Mouse (Mus musculus) CH12.LX (cell line): Measurements from ENCODE around the gene Spsb4. TPM values are rescaled to one million over a fixed set of nuclear protein-coding genes. Genes with fewer than 3 reads are reported as not detected.

ENCODE experiments used
- DNase-seq: peaks from one replicate; pipeline ENCODE4 v3.0.0-alpha.2; 2013; ENCODE audit errors: extremely low read depth
- H3K27ac ChIP-seq: 2 replicates; pipeline ENCODE4 v1.5.1; 2012; ENCODE audit warnings: low read depth, mild to moderate bottlenecking, control low read depth, moderate library complexity; ENCODE audit not compliant: insufficient read depth
- H3K27me3 ChIP-seq: replicated peaks from 2 replicates; pipeline ENCODE3; 2012; ENCODE audit warnings: inconsistent platforms
- H3K36me3 ChIP-seq, 2 experiments: replicated peaks in 1 of 2; 2 replicates each; pipeline versions ENCODE3 to v1.6.1; 2012; ENCODE audit warnings: inconsistent platforms in 1 of 2, low read length in 1 of 2, mild to moderate bottlenecking in 1 of 2, mixed read lengths in 1 of 2, moderate library complexity in 1 of 2; ENCODE audit not compliant: control insufficient read depth in 1 of 2, insufficient read depth in 1 of 2
- H3K4me1 ChIP-seq, 2 experiments: 2 replicates each; pipeline ENCODE4 v1.6.1; 2012; ENCODE audit warnings: inconsistent platforms in 1 of 2, moderate library complexity in 1 of 2; ENCODE audit not compliant: insufficient read depth in 2 of 2, control insufficient read depth in 1 of 2
- H3K4me2 ChIP-seq: 2 replicates; pipeline ENCODE4 v1.6.1; 2012; ENCODE audit warnings: low read depth, mild to moderate bottlenecking, control low read depth; ENCODE audit not compliant: poor library complexity, insufficient read depth, severe bottlenecking
- H3K4me3 ChIP-seq, 3 experiments: fragments of 150-350 bp in 1 of 3; sonication (generic) in 1 of 3; replicated peaks in 1 of 3; 2 replicates each; pipeline versions ENCODE3 to v1.5.1; 2011 to 2012; ENCODE audit warnings: low read depth in 2 of 3, low read length in 2 of 3, mild to moderate bottlenecking in 2 of 3, moderate library complexity in 2 of 3, control low read depth in 1 of 3, improper control_type of control experiment in 1 of 3, inconsistent platforms in 1 of 3, mixed read lengths in 1 of 3; ENCODE audit not compliant: poor library complexity in 1 of 3
- H3K79me2 ChIP-seq: replicated peaks from 2 replicates; pipeline ENCODE4 v1.6.1; 2012; ENCODE audit warnings: mild to moderate bottlenecking, moderate library complexity; ENCODE audit not compliant: control insufficient read depth, poor library complexity, insufficient read depth, severe bottlenecking; ENCODE audit errors: extremely low read depth
- H3K9ac ChIP-seq: 2 replicates; pipeline ENCODE4 v1.6.1; 2012; ENCODE audit warnings: low read depth, mild to moderate bottlenecking, control low read depth, moderate library complexity; ENCODE audit not compliant: insufficient read depth
- H3K9me3 ChIP-seq: replicated peaks from 2 replicates; pipeline ENCODE3; 2012; ENCODE audit warnings: low read length, inconsistent platforms, mixed read lengths
- BHLHE40 ChIP-seq: IDR thresholded peaks from 2 replicates; pipeline ENCODE4 v1.6.1; 2011; ENCODE audit warnings: mild to moderate bottlenecking, low read depth, low read length, improper control_type of control experiment
- CHD2 ChIP-seq: IDR thresholded peaks from 2 replicates; pipeline ENCODE4 v1.6.1; 2011; ENCODE audit warnings: low read length, improper control_type of control experiment
- E2F4 ChIP-seq: IDR thresholded peaks from 2 replicates; pipeline ENCODE4 v1.6.1; 2011; ENCODE audit warnings: low read depth, low read length, improper control_type of control experiment; ENCODE audit not compliant: insufficient replicate concordance
- ELF1 ChIP-seq: IDR thresholded peaks from 2 replicates; pipeline ENCODE4 v1.6.1; 2014; ENCODE audit warnings: low read depth, mild to moderate bottlenecking, inconsistent platforms, low read length, improper control_type of control experiment
- GABPA ChIP-seq: IDR thresholded peaks from 2 replicates; pipeline ENCODE4 v1.6.1; 2012; ENCODE audit warnings: low read depth, low read length, improper control_type of control experiment, inconsistent platforms; ENCODE audit not compliant: insufficient replicate concordance
- IRF4 ChIP-seq: IDR thresholded peaks from 2 replicates; pipeline ENCODE4 v1.6.1; 2014; ENCODE audit warnings: low read depth, mild to moderate bottlenecking, inconsistent platforms, low read length, improper control_type of control experiment
- JUN ChIP-seq: IDR thresholded peaks from 2 replicates; pipeline ENCODE4 v1.6.1; 2011; ENCODE audit warnings: low read depth, mild to moderate bottlenecking, low read length, improper control_type of control experiment, moderate library complexity; ENCODE audit not compliant: insufficient read depth
- JUND ChIP-seq: conservative IDR thresholded peaks from 2 replicates; pipeline ENCODE4 v1.6.1; 2011; ENCODE audit warnings: low read depth, low read length, improper control_type of control experiment
- KAT2A ChIP-seq: IDR thresholded peaks from 2 replicates; pipeline ENCODE4 v1.6.1; 2012; ENCODE audit warnings: low read length, improper control_type of control experiment, inconsistent platforms; ENCODE audit not compliant: insufficient replicate concordance
- MAX ChIP-seq: IDR thresholded peaks from 2 replicates; pipeline ENCODE4 v1.6.1; 2011; ENCODE audit warnings: low read length, improper control_type of control experiment
- MAZ ChIP-seq: IDR thresholded peaks from 2 replicates; pipeline ENCODE4 v1.6.1; 2012; ENCODE audit warnings: low read depth, mild to moderate bottlenecking, inconsistent platforms, low read length, improper control_type of control experiment, moderate library complexity
- MEF2A ChIP-seq: IDR thresholded peaks from 2 replicates; pipeline ENCODE4 v1.6.1; 2014; ENCODE audit warnings: low read depth, mild to moderate bottlenecking, inconsistent platforms, low read length, improper control_type of control experiment, borderline replicate concordance
- MXI1 ChIP-seq: IDR thresholded peaks from 2 replicates; pipeline ENCODE4 v1.6.1; 2011; ENCODE audit warnings: mild to moderate bottlenecking, low read depth, low read length, improper control_type of control experiment
- MYC ChIP-seq: IDR thresholded peaks from 2 replicates; pipeline ENCODE4 v1.6.1; 2011; ENCODE audit warnings: low read depth, mild to moderate bottlenecking, improper control_type of control experiment, low read length
- NELFE ChIP-seq: IDR thresholded peaks from 2 replicates; pipeline ENCODE4 v1.6.1; 2011; ENCODE audit warnings: low read depth, low read length, improper control_type of control experiment
- NRF1 ChIP-seq: IDR thresholded peaks from 2 replicates; pipeline ENCODE4 v1.6.1; 2014; ENCODE audit warnings: low read depth, mild to moderate bottlenecking, inconsistent platforms, low read length, improper control_type of control experiment, moderate library complexity
- PAX5 ChIP-seq: IDR thresholded peaks from 2 replicates; pipeline ENCODE4 v1.6.1; 2012; ENCODE audit warnings: low read length, inconsistent platforms, mixed read lengths
- POLR2A ChIP-seq: IDR thresholded peaks from 2 replicates; pipeline ENCODE4 v1.6.1; 2011; ENCODE audit warnings: low read depth, mild to moderate bottlenecking, improper control_type of control experiment, low read length
- POLR2AphosphoS2 ChIP-seq: IDR thresholded peaks from 2 replicates; pipeline ENCODE4 v1.6.1; 2011; ENCODE audit warnings: low read depth, low read length, improper control_type of control experiment
- RAD21 ChIP-seq: IDR thresholded peaks from 2 replicates; pipeline ENCODE4 v1.6.1; 2011; ENCODE audit warnings: low read depth, mild to moderate bottlenecking, low read length, improper control_type of control experiment, moderate library complexity
- RCOR1 ChIP-seq: conservative IDR thresholded peaks from 2 replicates; pipeline ENCODE4 v1.6.1; 2012; ENCODE audit warnings: low read depth, mild to moderate bottlenecking, inconsistent platforms, low read length, improper control_type of control experiment
- SMC3 ChIP-seq: IDR thresholded peaks from 2 replicates; pipeline ENCODE4 v1.6.1; 2011; ENCODE audit warnings: low read depth, low read length, improper control_type of control experiment
- TBP ChIP-seq: conservative IDR thresholded peaks from 2 replicates; pipeline ENCODE4 v1.6.1; 2011; ENCODE audit warnings: low read depth, low read length, improper control_type of control experiment
- TCF12 ChIP-seq: IDR thresholded peaks from 2 replicates; pipeline ENCODE4 v1.6.1; 2014; ENCODE audit warnings: low read depth, mild to moderate bottlenecking, inconsistent platforms, low read length, improper control_type of control experiment
- UBTF ChIP-seq: IDR thresholded peaks from 2 replicates; pipeline ENCODE4 v1.6.1; 2012; ENCODE audit warnings: low read depth, mild to moderate bottlenecking, inconsistent platforms, low read length, improper control_type of control experiment, moderate library complexity
- USF1 ChIP-seq: IDR thresholded peaks from 2 replicates; pipeline ENCODE4 v1.6.1; 2014; ENCODE audit warnings: low read depth, mild to moderate bottlenecking, inconsistent platforms, low read length, improper control_type of control experiment
- ZC3H11A ChIP-seq: IDR thresholded peaks from 2 replicates; pipeline ENCODE4 v1.6.1; 2012; ENCODE audit warnings: low read depth, mild to moderate bottlenecking, inconsistent platforms, low read length, improper control_type of control experiment
- ZMIZ1 ChIP-seq: IDR thresholded peaks from 2 replicates; pipeline ENCODE4 v1.6.1; 2012; ENCODE audit warnings: low read depth, mild to moderate bottlenecking, inconsistent platforms, low read length, improper control_type of control experiment
- ZNF384 ChIP-seq: IDR thresholded peaks from 2 replicates; pipeline ENCODE4 v1.6.1; 2012; ENCODE audit warnings: low read depth, low read length, improper control_type of control experiment, inconsistent platforms
- dilution Hi-C: fragments of 300-500 bp; cut with MboI; formaldehyde crosslinking; loops from 2 replicates; pipeline ENCODE4 v1.14.3; 2020; ENCODE audit warnings: low sequenced_read_pairs; ENCODE audit not compliant: extremely low pct_unique_long_range_greater_than_20kb, extremely low pct_ligation_motif_present
- in situ Hi-C: fragments of 300-500 bp; cut with MboI; formaldehyde crosslinking; loops from 3 replicates; pipeline ENCODE4 v1.14.3; 2019; ENCODE audit warnings: low sequenced_read_pairs, low pct_ligation_motif_present, low pct_unique_long_range_greater_than_20kb, mixed read lengths
- polyA plus RNA-seq: library from polyadenylated mRNA; unstranded; fragments of >175 nt; gene quantifications from 2 replicates; pipeline ENCODE4 v1.2.1, GENCODE M21; 2012; ENCODE audit warnings: low read depth; ENCODE audit not compliant: insufficient read length
- total RNA-seq, 2 experiments: library from RNA; depleted of rRNA; stranded (reverse); fragments of 300-350 nt in 1 of 2; fragments of >200 nt in 1 of 2; gene quantifications; 2 replicates each; pipeline ENCODE4 v1.2.3; 2012 to 2014

Spsb4 gene
- total and polyA plus RNA-seq, 3 experiments, result not detected

DNA sequence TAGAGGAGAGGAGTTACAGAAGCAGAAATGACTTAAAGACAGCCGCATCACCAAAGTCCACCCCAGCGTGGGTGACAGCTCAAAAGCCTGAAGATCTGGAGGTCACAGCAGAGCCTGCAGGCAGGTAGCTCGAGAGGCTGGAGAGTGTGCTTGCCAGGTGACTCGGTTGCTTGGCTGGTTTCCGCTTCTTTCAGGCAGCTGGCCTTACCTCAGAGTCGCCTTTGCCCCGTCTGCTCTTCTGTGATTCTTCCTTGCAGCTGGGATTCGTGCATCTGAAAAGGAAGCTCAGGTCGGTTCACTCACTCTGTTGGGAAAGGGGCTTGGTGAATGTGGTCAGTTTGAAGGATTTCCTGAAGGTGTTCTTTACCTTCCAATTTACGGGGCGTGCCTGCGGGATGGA, 8.7 kb upstream of the Spsb4 start:
- no peaks in the 10 kb centered on the region for H3K4me1 ChIP-seq
- in situ Hi-C loops (no loop called here), dilution Hi-C loops (no loop called here)
- no peak overlapping the region for H3K4me2 ChIP-seq
- TF ChIP-seq TCF12 (no peak), POLR2A (no peak), CHD2 (no peak), MAZ (no peak), MXI1 (no peak), MEF2A (no peak), NELFE (no peak), ZC3H11A (no peak), ELF1 (no peak), JUN (no peak), PAX5 (no peak), GABPA (no peak), JUND (no peak), E2F4 (no peak), POLR2AphosphoS2 (no peak), ZNF384 (no peak), ZMIZ1 (no peak), BHLHE40 (no peak), SMC3 (no peak)
- peaks cover 33% of the 10 kb centered on the region for H3K27me3 ChIP-seq
- H3K9me3 ChIP-seq, result peaks cover 5% of the 10 kb centered on the region
- DNase-seq, result no peak
- H3K79me2 ChIP-seq, result no peaks in the 10 kb centered on the region
- no peak overlapping the region for H3K27ac ChIP-seq
- no peaks in the 10 kb centered on the region for H3K36me3 ChIP-seq
- H3K9ac ChIP-seq, result no peak overlapping the region
- no peak overlapping the region for H3K4me3 ChIP-seq

DNA sequence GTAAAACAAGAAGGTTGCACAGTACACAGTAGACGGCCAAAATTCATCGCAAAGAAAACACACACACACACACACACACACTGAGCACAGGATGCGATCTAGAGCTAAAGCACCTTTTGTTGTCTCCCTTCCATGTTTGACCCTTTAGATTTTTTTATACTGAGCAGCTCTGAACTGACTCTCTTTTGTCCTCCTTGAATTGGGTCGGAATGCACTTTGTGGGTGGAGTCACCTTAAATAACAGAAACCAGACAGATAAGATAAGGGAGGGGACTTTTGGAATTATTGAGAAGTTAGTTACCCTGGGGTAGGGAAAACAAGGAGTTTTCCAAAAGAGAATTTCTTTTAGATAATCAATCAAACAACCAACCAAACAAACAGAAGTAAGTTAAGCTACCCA, 7.4 kb upstream of the Spsb4 start:
- Histone ChIP-seq H3K27me3 (peaks cover 37% of the 10 kb centered on the region), H3K4me1 (no peaks in the 10 kb centered on the region)
- dilution Hi-C loops, result no loop called here

More for the DNA sequence above, 7.4 kb upstream of the Spsb4 start:
- no peaks in the 10 kb centered on the region for H3K79me2 ChIP-seq
- no peak overlapping the region for H3K4me2 ChIP-seq
- H3K9me3 ChIP-seq, result peaks cover 6% of the 10 kb centered on the region
- H3K36me3 ChIP-seq, result no peaks in the 10 kb centered on the region
- no peak for DNase-seq
- H3K4me3 ChIP-seq, result no peak overlapping the region
- no peak overlapping the region for H3K27ac ChIP-seq
- TF ChIP-seq RCOR1 (no peak), CHD2 (no peak), SMC3 (no peak), GABPA (no peak), UBTF (no peak), RAD21 (no peak), IRF4 (no peak), TBP (no peak), KAT2A (no peak), MAX (no peak), TCF12 (no peak), NRF1 (no peak), MXI1 (no peak), MYC (no peak), ZNF384 (no peak), USF1 (no peak)
- in situ Hi-C loops, result no loop called here
- no peak overlapping the region for H3K9ac ChIP-seq
